Mouse (Mus musculus) neural tube, embryonic 14.5 days (tissue): ENCODE results near the gene Cpvl. TPM values are rescaled to one million over a fixed set of nuclear protein-coding genes. Genes with fewer than 3 reads are reported as not detected.

ENCODE experiments used
- ATAC-seq: fragments of 200-750 bp; cut with Nextera tagmentation; 2 replicates; pipeline ENCODE4 v1.8.0; 2017; ENCODE audit warnings: low read depth, mild to moderate bottlenecking, moderate TSS enrichment, moderate library complexity
- H3K27ac ChIP-seq: fragments of 300-500 bp; sonication (generic); 2 replicates; pipeline ENCODE4 v1.5.1; 2014; ENCODE audit warnings: low read depth, mild to moderate bottlenecking, control low read depth, low read length, moderate library complexity, mixed read lengths
- H3K27me3 ChIP-seq: fragments of 300-500 bp; sonication (generic); 2 replicates; pipeline ENCODE4 v1.6.1; 2014; ENCODE audit warnings: low read length; ENCODE audit not compliant: control insufficient read depth, insufficient read depth
- H3K36me3 ChIP-seq: fragments of 300-500 bp; sonication (generic); 2 replicates; pipeline ENCODE4 v1.6.1; 2014; ENCODE audit warnings: low read length, mixed read lengths; ENCODE audit not compliant: control insufficient read depth, insufficient read depth
- H3K4me1 ChIP-seq: fragments of 300-500 bp; sonication (generic); 2 replicates; pipeline ENCODE4 v1.6.1; 2014; ENCODE audit warnings: low read length; ENCODE audit not compliant: control insufficient read depth, insufficient read depth
- H3K4me2 ChIP-seq: fragments of 300-500 bp; sonication (generic); 2 replicates; pipeline ENCODE4 v1.6.1; 2014; ENCODE audit warnings: mild to moderate bottlenecking, low read depth, low read length, control low read depth
- H3K4me3 ChIP-seq: fragments of 300-500 bp; sonication (generic); 2 replicates; pipeline ENCODE4 v1.5.1; 2014; ENCODE audit warnings: low read depth, low read length, control low read depth, mixed read lengths
- H3K9ac ChIP-seq: fragments of 300-500 bp; sonication (generic); replicated peaks from 2 replicates; pipeline ENCODE4 v1.6.1; 2014; ENCODE audit warnings: low read depth, mild to moderate bottlenecking, control low read depth, low read length, mixed read lengths
- H3K9me3 ChIP-seq: fragments of 300-500 bp; sonication (generic); 2 replicates; pipeline ENCODE4 v1.6.1; 2016; ENCODE audit warnings: low read length; ENCODE audit not compliant: control insufficient read depth
- WGBS: fragments of 180-500 bp; shearing (Covaris S2); extraction: QIAGEN DNeasy Blood & Tissue Kit; methylation state at CpG from one replicate; pipeline ENCODE4 v1.1.7; 2014; 5-methylcytosine and 5-hydroxymethylcytosine counted together
- polyA plus RNA-seq: library from polyadenylated mRNA; unstranded; fragments of >200 nt; fragmentation: Nextera tagmentation; extraction: Ambion mirVana; gene quantifications from 2 replicates; pipeline ENCODE4 v1.2.1, GENCODE M21; 2014

Cpvl gene
- polyA plus RNA-seq, 1 experiment from 2014 or later, result not detected

DNA sequence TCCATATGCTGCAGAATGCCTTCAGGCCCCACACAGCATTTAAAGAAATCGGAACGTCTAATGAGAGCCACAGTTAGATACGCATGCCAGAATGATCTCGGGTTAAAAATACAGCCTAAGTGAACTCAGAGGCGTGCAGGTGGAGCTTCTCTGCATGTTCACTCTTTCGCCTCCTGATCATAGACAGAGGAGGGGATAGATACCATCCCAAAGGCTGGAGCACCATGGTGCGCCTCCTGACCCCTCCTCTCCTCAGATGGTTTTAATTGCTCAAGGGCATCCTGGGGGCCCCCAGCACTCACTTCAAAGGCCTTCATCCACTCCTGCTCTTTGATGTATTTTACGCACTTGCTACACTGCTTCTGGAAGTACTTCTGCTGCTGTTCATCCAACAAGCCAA is 46.9 kb downstream of the Cpvl start:
- Histone ChIP-seq H3K27me3 (no peaks in the 10 kb centered on the region), H3K4me1 (no peaks in the 10 kb centered on the region), H3K36me3 (no peaks in the 10 kb centered on the region), H3K9ac (no peak overlapping the region), H3K9me3 (no peaks in the 10 kb centered on the region), H3K4me2 (no peak overlapping the region), H3K27ac (no peak overlapping the region), H3K4me3 (no peak overlapping the region)
- ATAC-seq, result no peak
- 46% methylated on average over 8 of the region's 8 CpGs for WGBS

DNA sequence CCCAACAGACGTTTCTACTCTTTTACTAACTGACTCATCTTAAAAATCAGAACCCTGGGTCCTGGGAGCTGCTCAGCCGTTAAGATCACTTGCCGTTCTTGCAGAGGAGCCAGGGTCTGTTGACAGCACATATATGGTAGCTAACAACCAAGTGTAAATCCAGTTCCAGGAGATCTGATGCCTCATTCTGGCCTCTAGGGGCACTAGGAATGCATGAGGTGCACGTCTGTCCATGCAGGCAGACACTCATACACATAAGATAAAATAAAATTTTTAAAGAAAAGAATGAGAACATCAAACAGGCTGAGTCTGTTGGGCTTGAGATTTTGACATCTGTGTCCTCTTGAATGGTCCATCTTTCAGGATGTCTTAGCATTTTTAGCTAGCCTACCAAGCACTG is 48.6 kb downstream of the Cpvl start:
- 72% methylated on average over 4 of the region's 4 CpGs for WGBS
- Histone ChIP-seq H3K27ac (no peak overlapping the region), H3K27me3 (no peaks in the 10 kb centered on the region), H3K4me1 (no peaks in the 10 kb centered on the region), H3K9me3 (no peaks in the 10 kb centered on the region), H3K9ac (no peak overlapping the region), H3K36me3 (no peaks in the 10 kb centered on the region), H3K4me3 (no peak overlapping the region), H3K4me2 (no peak overlapping the region)
- no peak for ATAC-seq

- no peak for ATAC-seq
- H3K9ac ChIP-seq, result no peak overlapping the region
- H3K36me3 ChIP-seq, result no peaks in the 10 kb centered on the region
- H3K27me3 ChIP-seq, result no peaks in the 10 kb centered on the region
- 94% methylated on average over 2 of the region's 2 CpGs for WGBS
- H3K4me3 ChIP-seq, result no peak overlapping the region
- H3K9me3 ChIP-seq, result no peaks in the 10 kb centered on the region
- H3K4me1 ChIP-seq, result no peaks in the 10 kb centered on the region
- no peak overlapping the region for H3K4me2 ChIP-seq
- H3K27ac ChIP-seq, result no peak overlapping the region
These were observed 52.3 kb downstream of the Cpvl start for GRCm38 (mm10) chr6:53926197-53926596.

DNA sequence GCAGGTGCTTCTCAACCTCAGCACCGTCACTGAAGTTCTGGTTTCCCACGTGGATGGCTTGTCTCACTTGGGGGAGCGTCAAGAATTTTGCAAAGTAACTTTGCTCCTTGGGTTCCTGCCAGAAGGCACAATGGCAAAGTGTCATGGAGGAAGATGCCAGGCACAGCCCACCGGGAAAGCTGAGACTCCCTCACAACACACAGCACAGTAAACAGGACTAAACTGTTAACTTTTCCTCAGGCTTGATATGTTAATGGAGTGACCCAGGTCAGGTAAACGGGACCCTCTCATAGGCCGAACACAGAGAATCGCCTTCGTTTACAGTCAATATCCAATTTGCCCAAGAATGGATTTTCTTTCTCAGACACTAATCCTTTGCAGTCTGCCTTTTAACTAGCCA is 53.3 kb downstream of the Cpvl start:
- H3K36me3 ChIP-seq, result no peaks in the 10 kb centered on the region
- WGBS, result 59% methylated on average over 8 of the region's 8 CpGs

GRCm38 (mm10) chr6:53920041-53920440 is 58.4 kb downstream of the Cpvl start:
- no peaks in the 10 kb centered on the region for H3K4me1 ChIP-seq
- no peaks in the 10 kb centered on the region for H3K9me3 ChIP-seq
- H3K4me2 ChIP-seq, result no peak overlapping the region
- no peak overlapping the region for H3K9ac ChIP-seq
- no peak overlapping the region for H3K4me3 ChIP-seq
- H3K36me3 ChIP-seq, result no peaks in the 10 kb centered on the region
- H3K27ac ChIP-seq, result no peak overlapping the region
- ATAC-seq, result no peak
- WGBS, result 93% methylated on average over 7 of the region's 7 CpGs
- no peaks in the 10 kb centered on the region for H3K27me3 ChIP-seq

More for the DNA sequence above, 53.3 kb downstream of the Cpvl start:
- Histone ChIP-seq H3K9me3 (no peaks in the 10 kb centered on the region), H3K4me2 (no peak overlapping the region), H3K27ac (no peak overlapping the region), H3K4me1 (no peaks in the 10 kb centered on the region), H3K27me3 (no peaks in the 10 kb centered on the region), H3K9ac (no peak overlapping the region), H3K4me3 (no peak overlapping the region)
- ATAC-seq, result no peak

- Histone ChIP-seq H3K27ac (no peak overlapping the region), H3K4me2 (no peak overlapping the region), H3K4me3 (no peak overlapping the region), H3K4me1 (no peaks in the 10 kb centered on the region), H3K27me3 (no peaks in the 10 kb centered on the region), H3K36me3 (no peaks in the 10 kb centered on the region), H3K9me3 (no peaks in the 10 kb centered on the region), H3K9ac (no peak overlapping the region)
- WGBS, result 95% methylated on average over 6 of the region's 6 CpGs
- ATAC-seq, result no peak
These were observed 61.4 kb downstream of the Cpvl start for GRCm38 (mm10) chr6:53917026-53917558.

- no peaks in the 10 kb centered on the region for H3K36me3 ChIP-seq
- no peaks in the 10 kb centered on the region for H3K9me3 ChIP-seq
- H3K4me3 ChIP-seq, result no peak overlapping the region
- H3K27me3 ChIP-seq, result no peaks in the 10 kb centered on the region
- H3K9ac ChIP-seq, result no peak overlapping the region
- WGBS, result 94% methylated on average over 3 of the region's 3 CpGs
- no peak overlapping the region for H3K4me2 ChIP-seq
- no peak for ATAC-seq
- H3K27ac ChIP-seq, result no peak overlapping the region
- H3K4me1 ChIP-seq, result no peaks in the 10 kb centered on the region
These were observed 63.1 kb downstream of the Cpvl start for GRCm38 (mm10) chr6:53915347-53915746.

- Histone ChIP-seq H3K27me3 (no peaks in the 10 kb centered on the region), H3K36me3 (no peaks in the 10 kb centered on the region), H3K9ac (no peak overlapping the region), H3K4me3 (no peak overlapping the region), H3K4me2 (no peak overlapping the region), H3K27ac (no peak overlapping the region), H3K9me3 (no peaks in the 10 kb centered on the region), H3K4me1 (no peaks in the 10 kb centered on the region)
- 15% methylated on average over 7 of the region's 7 CpGs for WGBS
- no peak for ATAC-seq
These were observed 65.3 kb downstream of the Cpvl start for GRCm38 (mm10) chr6:53913151-53913550.

DNA sequence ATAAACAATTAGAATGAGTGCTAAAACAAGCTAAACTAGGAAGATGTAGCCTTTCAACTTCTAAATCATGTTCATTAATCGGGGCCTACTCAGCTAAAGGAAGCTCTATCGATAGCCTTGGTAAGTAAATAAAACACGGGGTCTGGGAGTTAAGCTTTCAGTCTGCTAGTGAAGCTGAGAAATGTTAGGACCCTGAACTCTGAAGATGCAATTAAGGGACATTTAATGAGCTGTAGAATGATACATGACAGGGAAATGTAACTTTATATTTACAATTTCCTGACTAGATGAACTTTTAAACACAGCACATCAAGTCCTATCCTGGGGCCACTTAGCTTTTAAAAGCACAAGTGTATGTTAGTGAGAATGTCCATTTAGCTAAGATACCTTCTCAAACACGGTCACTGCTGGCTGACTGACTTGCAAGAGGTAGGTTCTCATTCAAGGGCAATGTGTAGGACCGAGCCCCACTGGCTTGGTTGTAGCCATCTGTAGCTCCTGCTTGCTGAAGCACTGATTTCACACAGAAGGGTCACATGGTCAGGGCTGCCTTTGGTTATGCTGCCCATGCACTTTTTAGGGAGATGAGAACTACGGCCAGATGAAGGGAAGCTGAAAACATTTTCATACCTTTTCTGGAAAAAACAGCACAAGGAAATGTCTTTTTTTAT is 66.2 kb downstream of the Cpvl start:
- H3K4me1 ChIP-seq, result no peaks in the 10 kb centered on the region
- H3K9me3 ChIP-seq, result no peaks in the 10 kb centered on the region
- no peak overlapping the region for H3K4me2 ChIP-seq
- H3K36me3 ChIP-seq, result no peaks in the 10 kb centered on the region
- 78% methylated on average over 6 of the region's 6 CpGs for WGBS
- ATAC-seq, result no peak
- no peaks in the 10 kb centered on the region for H3K27me3 ChIP-seq
- H3K4me3 ChIP-seq, result no peak overlapping the region
- no peak overlapping the region for H3K9ac ChIP-seq
- no peak overlapping the region for H3K27ac ChIP-seq
